8 mouse cellular contexts compared by ENCODE assay signal in genomic region chr4:95162386-95163090, GRCm38 (mm10).
DNase-seq lines count a peak whose midpoint lies in the region; ATAC-seq and TF ChIP-seq lines count a peak whose summit lies in the region.

No protein-coding gene starts in this region.

- WGBS in heart, embryonic 13.5 days = 68% methylated on average over 9 of the region's 9 CpGs
- WGBS in thymus, adult 2 months = 37% methylated on average over 9 of the region's 9 CpGs
- WGBS in hindbrain, embryonic 14.5 days = 91% methylated on average over 9 of the region's 9 CpGs

- H3K27ac ChIP-seq in heart, embryonic 13.5 days (replicated peaks) = peak overlapping the region; percentile 32; the same call in 1 of the 2 replicates
- H3K27ac ChIP-seq in thymus, adult 2 months (ENCODE audit: control insufficient read depth, insufficient read depth, low read length) = no peak overlapping the region
- H3K27ac ChIP-seq in hindbrain, embryonic 14.5 days = no peak overlapping the region

- H3K27me3 ChIP-seq in heart, embryonic 13.5 days (replicated peaks) = no peaks in the 10 kb centered on the region; the same call in 1 of the 2 replicates
- no peaks in the 10 kb centered on the region for H3K27me3 ChIP-seq in thymus, adult 2 months (ENCODE audit: control insufficient read depth, insufficient read depth, low read length)
- no peaks in the 10 kb centered on the region for H3K27me3 ChIP-seq in hindbrain, embryonic 14.5 days (ENCODE audit: control insufficient read depth, insufficient read depth, low read length)

- no peak for DNase-seq in heart, postnatal 14 days
- peak; percentile 77 for DNase-seq in ES-CJ7 (ENCODE audit: low read depth, low spot score)
- DNase-seq in retina, postnatal 1 day = no peak
- no peak for DNase-seq in thymus, adult 2 months
- no peak for DNase-seq in hindbrain, embryonic 14.5 days (ENCODE audit: low spot score)

- H3K4me3 ChIP-seq in heart, embryonic 13.5 days = no peak overlapping the region
- no peak overlapping the region for H3K4me3 ChIP-seq in thymus, adult 2 months (ENCODE audit: control insufficient read depth, insufficient read depth, low read length)
- H3K4me3 ChIP-seq in hindbrain, embryonic 14.5 days (replicated peaks; ENCODE audit: low read length) = no peak overlapping the region

- no peak for TF ChIP-seq CTCF in thymus, adult 2 months (IDR thresholded peaks at IDR 0.05; ENCODE audit: borderline replicate concordance, control insufficient read depth, extremely low read depth, insufficient read depth, low read length, poor library complexity)

- H3K9ac ChIP-seq in heart, embryonic 13.5 days = no peak overlapping the region
- no peak overlapping the region for H3K9ac ChIP-seq in hindbrain, embryonic 14.5 days

- H3K36me3 ChIP-seq in heart, embryonic 13.5 days = no peaks in the 10 kb centered on the region
- H3K36me3 ChIP-seq in thymus, adult 2 months (ENCODE audit: control insufficient read depth, insufficient read depth, low read length) = no peaks in the 10 kb centered on the region
- H3K36me3 ChIP-seq in hindbrain, embryonic 14.5 days (replicated peaks; ENCODE audit: control insufficient read depth, insufficient read depth) = no peaks in the 10 kb centered on the region

- H3K9me3 ChIP-seq in heart, embryonic 13.5 days = no peaks in the 10 kb centered on the region
- H3K9me3 ChIP-seq in hindbrain, embryonic 14.5 days (ENCODE audit: control insufficient read depth, low read length) = no peaks in the 10 kb centered on the region

- H3K4me2 ChIP-seq in heart, embryonic 13.5 days = no peak overlapping the region
- H3K4me2 ChIP-seq in hindbrain, embryonic 14.5 days (replicated peaks) = no peak overlapping the region

- TF ChIP-seq POLR2A in thymus, adult 2 months (IDR thresholded peaks at IDR 0.05; ENCODE audit: control insufficient read depth, extremely low read depth, insufficient read depth, low read length, poor library complexity) = no peak

- peaks cover 32% of the 10 kb centered on the region for H3K4me1 ChIP-seq in heart, embryonic 13.5 days
- H3K4me1 ChIP-seq in thymus, adult 2 months (replicated peaks; ENCODE audit: control insufficient read depth, insufficient read depth, low read length) = peaks cover 10% of the 10 kb centered on the region
- no peaks in the 10 kb centered on the region for H3K4me1 ChIP-seq in hindbrain, embryonic 14.5 days (replicated peaks; ENCODE audit: control insufficient read depth, insufficient read depth, low read length)

- ATAC-seq in heart, embryonic 13.5 days (ENCODE audit: extremely low read depth, insufficient number of reproducible peaks, low FRiP score, low TSS enrichment) = no peak
- ATAC-seq in hematopoietic stem cell, adult 5-6 weeks (replicated peaks in 1 of 2; ENCODE audit: insufficient read depth in 1 of 2, low FRiP score in 2 of 2, low TSS enrichment in 1 of 2, low read depth in 1 of 2, poor library complexity in 2 of 2, severe bottlenecking in 2 of 2) = peak; percentile 12 to 37; a peak in 2 of 4 replicates
- ATAC-seq in megakaryocyte-erythroid progenitor cell, adult 5-6 weeks (replicated peaks; ENCODE audit: low FRiP score, low TSS enrichment, poor library complexity, severe bottlenecking) = 0 out of 2 replicates have a peak, but pooled peaks have one; percentile 7
- no peak for ATAC-seq in hindbrain, embryonic 14.5 days (ENCODE audit: low FRiP score)

- intact Hi-C loops in heart, postnatal 14 days (cut with DNase I) = loop anchor here (5.0 kb wide), 1 partner anchor 705 kb away; no protein-coding TSS in a partner anchor

Comparison
In these comparisons a context has a peak if more than half of its experiments do, and no peak if none do; other contexts are left out.
1. ATAC-seq: peak in hematopoietic stem cell, adult 5-6 weeks (2 of 2) and megakaryocyte-erythroid progenitor cell, adult 5-6 weeks (single experiment); none in heart, embryonic 13.5 days (single experiment) and hindbrain, embryonic 14.5 days (single experiment).